Mouse (Mus musculus) ES-Bruce4 (cell line): ENCODE results near the gene Slc11a2.

Experiments used
- EP300 ChIP-seq: IDR thresholded peaks from 2 replicates; pipeline ENCODE4 v1.6.1; 2011; ENCODE audit warnings: low read depth, low read length; ENCODE audit not compliant: insufficient read depth
- POLR2A ChIP-seq: IDR thresholded peaks from one replicate; pipeline ENCODE4 v1.8.1; 2011; ENCODE audit warnings: low read length; ENCODE audit not compliant: insufficient read depth

- no peak for TF ChIP-seq EP300
- no peak for TF ChIP-seq POLR2A
Measured at GRCm38 (mm10) chr15:100345484-100345883, 79.4 kb downstream of the Slc11a2 start.
